Mouse (Mus musculus) intestine, postnatal 0 days (tissue): ENCODE results near the gene Hdac10. TPM values are rescaled to one million over a fixed set of nuclear protein-coding genes. Genes with fewer than 3 reads are reported as not detected.

Experiments
- ATAC-seq: fragments of 200-750 bp; cut with Nextera tagmentation; 2 replicates; pipeline ENCODE4 v1.8.0; 2017; ENCODE audit warnings: mild to moderate bottlenecking, moderate TSS enrichment, moderate library complexity
- H3K27ac ChIP-seq: fragments of 300-500 bp; sonication (generic); 2 replicates; pipeline ENCODE4 v1.5.1; 2014; ENCODE audit warnings: mild to moderate bottlenecking, low read depth, low read length, moderate library complexity
- H3K27me3 ChIP-seq: fragments of 300-500 bp; sonication (generic); replicated peaks from 2 replicates; pipeline ENCODE4 v1.6.1; 2014; ENCODE audit warnings: low read length, mixed read lengths; ENCODE audit not compliant: control insufficient read depth, insufficient read depth
- H3K36me3 ChIP-seq: fragments of 300-500 bp; sonication (generic); 2 replicates; pipeline ENCODE4 v1.6.1; 2014; ENCODE audit warnings: mild to moderate bottlenecking, moderate library complexity; ENCODE audit not compliant: control insufficient read depth, insufficient read depth
- H3K4me1 ChIP-seq: fragments of 300-500 bp; sonication (generic); replicated peaks from 2 replicates; pipeline ENCODE4 v1.6.1; 2014; ENCODE audit warnings: antibody characterized with exemption, low read length, mixed read lengths; ENCODE audit not compliant: control insufficient read depth, insufficient read depth
- H3K4me2 ChIP-seq: fragments of 300-500 bp; sonication (generic); replicated peaks from 2 replicates; pipeline ENCODE4 v1.6.1; 2014; ENCODE audit warnings: low read depth, mild to moderate bottlenecking, moderate library complexity
- H3K4me3 ChIP-seq: fragments of 300-500 bp; sonication (generic); 2 replicates; pipeline ENCODE4 v1.5.1; 2014; ENCODE audit warnings: low read depth, low read length
- H3K9ac ChIP-seq: fragments of 300-500 bp; sonication (generic); 2 replicates; pipeline ENCODE4 v1.6.1; 2014; ENCODE audit warnings: mild to moderate bottlenecking, low read depth, low read length
- H3K9me3 ChIP-seq: fragments of 300-500 bp; sonication (generic); 2 replicates; pipeline ENCODE4 v1.6.1; 2016; ENCODE audit warnings: mixed run types; ENCODE audit not compliant: control insufficient read depth
- CTCF ChIP-seq: sonication (generic); IDR thresholded peaks from 2 replicates; pipeline ENCODE4 v1.5.1; 2016; ENCODE audit warnings: low read depth, mild to moderate bottlenecking, control low read depth, antibody characterized with exemption, moderate library complexity
- WGBS: fragments of 180-500 bp; shearing (Covaris S2); extraction: QIAGEN DNeasy Blood & Tissue Kit; methylation state at CpG from one replicate; pipeline ENCODE4 v1.1.7; 2014; 5-methylcytosine and 5-hydroxymethylcytosine counted together
- polyA plus RNA-seq: library from polyadenylated mRNA; unstranded; fragments of >200 nt; fragmentation: Nextera tagmentation; extraction: Ambion mirVana; gene quantifications from 2 replicates; pipeline ENCODE4 v1.2.1, GENCODE M21; 2015

Gene Hdac10
- polyA plus RNA-seq, 1 experiment from 2014 or later, result 7.6 TPM

GRCm38 (mm10) chr15:89140048-89140658 lies 11.7 kb upstream of the Hdac10 start:
- H3K4me2 ChIP-seq, result peak overlapping the region; percentile 85
- peak overlapping the region; percentile 52 for H3K4me3 ChIP-seq
- no peak for TF ChIP-seq CTCF
- H3K27ac ChIP-seq, result no peak overlapping the region
- ATAC-seq, result peak; percentile 9; the same call in 1 of the 2 replicates
- H3K9me3 ChIP-seq, result no peaks in the 10 kb centered on the region
- peak overlapping the region; percentile 54 for H3K9ac ChIP-seq
- H3K27me3 ChIP-seq, result peaks cover 44% of the 10 kb centered on the region
- WGBS, result under 1% methylated on average over 53 of the region's 53 CpGs
- H3K4me1 ChIP-seq, result no peaks in the 10 kb centered on the region
- H3K36me3 ChIP-seq, result no peaks in the 10 kb centered on the region

GRCm38 (mm10) chr15:89138531-89138930 lies 10.0 kb upstream of the Hdac10 start:
- H3K27me3 ChIP-seq, result peaks cover 44% of the 10 kb centered on the region
- H3K36me3 ChIP-seq, result no peaks in the 10 kb centered on the region
- no peaks in the 10 kb centered on the region for H3K9me3 ChIP-seq
- no peak overlapping the region for H3K9ac ChIP-seq
- 95% methylated on average over 6 of the region's 6 CpGs for WGBS
- no peak for TF ChIP-seq CTCF
- no peaks in the 10 kb centered on the region for H3K4me1 ChIP-seq
- ATAC-seq, result no peak
- no peak overlapping the region for H3K27ac ChIP-seq
- no peak overlapping the region for H3K4me3 ChIP-seq
- no peak overlapping the region for H3K4me2 ChIP-seq

GRCm38 (mm10) chr15:89138046-89138405 lies 9.5 kb upstream of the Hdac10 start:
- Histone ChIP-seq H3K4me1 (no peaks in the 10 kb centered on the region), H3K9me3 (no peaks in the 10 kb centered on the region), H3K4me3 (no peak overlapping the region), H3K4me2 (no peak overlapping the region), H3K27ac (no peak overlapping the region), H3K9ac (no peak overlapping the region), H3K36me3 (no peaks in the 10 kb centered on the region), H3K27me3 (peaks cover 44% of the 10 kb centered on the region)
- no peak for TF ChIP-seq CTCF
- 79% methylated on average over 7 of the region's 7 CpGs for WGBS
- no peak for ATAC-seq

GRCm38 (mm10) chr15:89137378-89138045 lies 9.0 kb upstream of the Hdac10 start:
- ATAC-seq, result no peak
- Histone ChIP-seq H3K4me2 (no peak overlapping the region), H3K27me3 (peaks cover 40% of the 10 kb centered on the region), H3K9me3 (no peaks in the 10 kb centered on the region), H3K4me1 (no peaks in the 10 kb centered on the region), H3K9ac (no peak overlapping the region), H3K36me3 (no peaks in the 10 kb centered on the region), H3K4me3 (no peak overlapping the region), H3K27ac (no peak overlapping the region)
- 77% methylated on average over 11 of the region's 11 CpGs for WGBS
- no peak for TF ChIP-seq CTCF

GRCm38 (mm10) chr15:89136461-89137155 lies 8.1 kb upstream of the Hdac10 start:
- Histone ChIP-seq H3K4me1 (no peaks in the 10 kb centered on the region), H3K36me3 (no peaks in the 10 kb centered on the region; the same call in 1 of the 2 replicates), H3K27me3 (peaks cover 31% of the 10 kb centered on the region), H3K4me3 (no peak overlapping the region), H3K9me3 (no peaks in the 10 kb centered on the region), H3K27ac (no peak overlapping the region), H3K4me2 (no peak overlapping the region), H3K9ac (no peak overlapping the region)
- WGBS, result 99% methylated on average over 4 of the region's 5 CpGs
- TF ChIP-seq CTCF, result no peak
- ATAC-seq, result no peak

- 82% methylated on average over 3 of the region's 3 CpGs for WGBS
- H3K27ac ChIP-seq, result no peak overlapping the region
- H3K9ac ChIP-seq, result no peak overlapping the region
- ATAC-seq, result no peak
- no peak overlapping the region for H3K4me3 ChIP-seq
- H3K4me2 ChIP-seq, result no peak overlapping the region
- no peak for TF ChIP-seq CTCF
- H3K36me3 ChIP-seq, result no peaks in the 10 kb centered on the region; the same call in 1 of the 2 replicates
- no peaks in the 10 kb centered on the region for H3K27me3 ChIP-seq
- peaks cover 4% of the 10 kb centered on the region; the same call in 1 of the 2 replicates for H3K4me1 ChIP-seq
- H3K9me3 ChIP-seq, result no peaks in the 10 kb centered on the region
These were observed 2.8 kb upstream of the Hdac10 start for GRCm38 (mm10) chr15:89131316-89131715.
